Mouse (Mus musculus) kidney, embryonic 16.5 days (tissue): ENCODE data around the gene Polr3g. TPM values are rescaled to one million over a fixed set of nuclear protein-coding genes. Genes with fewer than 3 reads are reported as not detected.

Source experiments
- ATAC-seq: fragments of 200-750 bp; cut with Nextera tagmentation; 2 replicates; pipeline ENCODE4 v1.8.0; 2017; ENCODE audit warnings: moderate TSS enrichment; ENCODE audit not compliant: low FRiP score, low TSS enrichment
- H3K27ac ChIP-seq: fragments of 300-500 bp; sonication (generic); 2 replicates; pipeline ENCODE4 v1.5.1; 2014; ENCODE audit warnings: low read length
- H3K27me3 ChIP-seq: fragments of 300-500 bp; sonication (generic); 2 replicates; pipeline ENCODE4 v1.6.1; 2014; ENCODE audit warnings: low read length, control low read depth, mixed read lengths; ENCODE audit not compliant: insufficient read depth
- H3K36me3 ChIP-seq: fragments of 300-500 bp; sonication (generic); 2 replicates; pipeline ENCODE4 v1.6.1; 2014; ENCODE audit warnings: low read length, control low read depth, mixed read lengths; ENCODE audit not compliant: insufficient read depth
- H3K4me1 ChIP-seq: fragments of 300-500 bp; sonication (generic); 2 replicates; pipeline ENCODE4 v1.6.1; 2014; ENCODE audit warnings: low read length, control low read depth, mixed read lengths; ENCODE audit not compliant: insufficient read depth
- H3K4me2 ChIP-seq: fragments of 300-500 bp; sonication (generic); replicated peaks from 2 replicates; pipeline ENCODE4 v1.6.1; 2014; ENCODE audit warnings: low read depth, low read length
- H3K4me3 ChIP-seq: fragments of 300-500 bp; sonication (generic); 2 replicates; pipeline ENCODE4 v1.5.1; 2014; ENCODE audit warnings: mild to moderate bottlenecking, low read length
- H3K9ac ChIP-seq: fragments of 300-500 bp; sonication (generic); replicated peaks from 2 replicates; pipeline ENCODE4 v1.6.1; 2014; ENCODE audit warnings: low read length
- H3K9me3 ChIP-seq: fragments of 300-500 bp; sonication (generic); 2 replicates; pipeline ENCODE4 v1.6.1; 2016; ENCODE audit warnings: low read length, control low read depth
- WGBS: fragments of 180-500 bp; shearing (Covaris S2); extraction: QIAGEN DNeasy Blood & Tissue Kit; methylation state at CpG from one replicate; pipeline ENCODE4 v1.1.7; 2014; 5-methylcytosine and 5-hydroxymethylcytosine counted together
- polyA plus RNA-seq: library from polyadenylated mRNA; unstranded; fragments of >200 nt; fragmentation: Nextera tagmentation; extraction: Ambion mirVana; gene quantifications from 2 replicates; pipeline ENCODE4 v1.2.1, GENCODE M21; 2015

Gene Polr3g
- polyA plus RNA-seq, 1 experiment from 2014 or later = 10.9 TPM

- Histone ChIP-seq H3K9me3 (no peaks in the 10 kb centered on the region), H3K27me3 (no peaks in the 10 kb centered on the region), H3K4me3 (no peak overlapping the region), H3K27ac (no peak overlapping the region), H3K9ac (no peak overlapping the region), H3K36me3 (peaks cover 10% of the 10 kb centered on the region), H3K4me2 (no peak overlapping the region), H3K4me1 (no peaks in the 10 kb centered on the region)
- no peak for ATAC-seq
- WGBS = 97% methylated on average over 12 of the region's 12 CpGs
Measured at GRCm38 (mm10) chr13:81694446-81694845, 16.4 kb downstream of the Polr3g start.

GRCm38 (mm10) chr13:81691606-81692005 is 19.2 kb downstream of the Polr3g start:
- ATAC-seq = peak; percentile 79
- no peaks in the 10 kb centered on the region for H3K4me1 ChIP-seq
- 67% methylated on average over 9 of the region's 9 CpGs for WGBS

GRCm38 (mm10) chr13:81690477-81690876 is 20.3 kb downstream of the Polr3g start:
- Histone ChIP-seq H3K4me1 (no peaks in the 10 kb centered on the region), H3K4me3 (no peak overlapping the region), H3K9ac (no peak overlapping the region), H3K9me3 (no peaks in the 10 kb centered on the region), H3K27me3 (no peaks in the 10 kb centered on the region), H3K4me2 (no peak overlapping the region), H3K36me3 (0 out of 2 replicates have a peak, but pooled peaks cover 5% of the 10 kb centered on the region), H3K27ac (no peak overlapping the region)
- no peak for ATAC-seq
- 80% methylated on average over 10 of the region's 10 CpGs for WGBS

More at GRCm38 (mm10) chr13:81691606-81692005, 19.2 kb downstream of the Polr3g start:
- 0 out of 2 replicates have a peak, but pooled peaks cover 5% of the 10 kb centered on the region for H3K36me3 ChIP-seq
- H3K9ac ChIP-seq = no peak overlapping the region
- no peaks in the 10 kb centered on the region for H3K9me3 ChIP-seq
- H3K4me3 ChIP-seq = no peak overlapping the region
- H3K27me3 ChIP-seq = no peaks in the 10 kb centered on the region
- no peak overlapping the region for H3K4me2 ChIP-seq
- no peak overlapping the region for H3K27ac ChIP-seq

DNA sequence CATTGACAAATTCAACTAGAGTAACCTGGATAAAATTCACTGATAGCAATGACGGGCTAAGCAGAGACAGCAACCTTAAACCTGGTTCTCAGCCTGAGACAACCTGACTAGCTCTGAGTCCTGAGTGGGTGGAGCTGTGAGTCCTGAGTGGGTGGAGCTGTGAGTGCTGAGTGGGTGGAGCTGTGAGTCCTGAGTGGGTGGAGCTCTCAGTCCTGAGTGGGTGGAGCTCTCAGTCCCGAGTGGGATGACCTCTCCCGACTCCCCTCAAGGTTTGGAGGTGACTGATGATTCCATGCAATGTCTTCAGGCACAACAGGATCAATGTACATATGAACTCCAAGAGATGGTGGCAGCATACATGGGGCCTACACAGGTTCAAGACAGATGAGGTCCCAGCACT is 21.2 kb downstream of the Polr3g start:
- ATAC-seq = no peak
- WGBS = 85% methylated on average over 3 of the region's 3 CpGs
- no peak overlapping the region for H3K4me3 ChIP-seq
- no peak overlapping the region for H3K9ac ChIP-seq
- H3K4me2 ChIP-seq = no peak overlapping the region
- H3K9me3 ChIP-seq = no peaks in the 10 kb centered on the region
- H3K36me3 ChIP-seq = 0 out of 2 replicates have a peak, but pooled peaks cover 5% of the 10 kb centered on the region
- H3K27ac ChIP-seq = no peak overlapping the region
- no peaks in the 10 kb centered on the region for H3K27me3 ChIP-seq
- H3K4me1 ChIP-seq = no peaks in the 10 kb centered on the region

GRCm38 (mm10) chr13:81684884-81685283 is 25.9 kb downstream of the Polr3g start:
- Histone ChIP-seq H3K4me1 (no peaks in the 10 kb centered on the region), H3K4me3 (no peak overlapping the region), H3K4me2 (no peak overlapping the region), H3K9me3 (no peaks in the 10 kb centered on the region), H3K9ac (no peak overlapping the region), H3K27me3 (no peaks in the 10 kb centered on the region), H3K36me3 (peaks cover 14% of the 10 kb centered on the region; the same call in 1 of the 2 replicates), H3K27ac (no peak overlapping the region)
- WGBS = 88% methylated on average over 3 of the region's 3 CpGs
- ATAC-seq = no peak

GRCm38 (mm10) chr13:81684258-81684657 is 26.6 kb downstream of the Polr3g start:
- 84% methylated on average over 5 of the region's 5 CpGs for WGBS
- Histone ChIP-seq H3K36me3 (peaks cover 9% of the 10 kb centered on the region; the same call in 1 of the 2 replicates), H3K9ac (no peak overlapping the region), H3K4me2 (no peak overlapping the region), H3K4me1 (no peaks in the 10 kb centered on the region), H3K4me3 (no peak overlapping the region), H3K9me3 (no peaks in the 10 kb centered on the region), H3K27ac (no peak overlapping the region), H3K27me3 (no peaks in the 10 kb centered on the region)
- no peak for ATAC-seq

GRCm38 (mm10) chr13:81683107-81683506 is 27.7 kb downstream of the Polr3g start:
- ATAC-seq = no peak
- no peak overlapping the region for H3K4me3 ChIP-seq
- WGBS = 92% methylated on average over 3 of the region's 3 CpGs
- no peaks in the 10 kb centered on the region for H3K4me1 ChIP-seq
- H3K4me2 ChIP-seq = no peak overlapping the region
- no peaks in the 10 kb centered on the region for H3K9me3 ChIP-seq
- no peak overlapping the region for H3K9ac ChIP-seq
- H3K36me3 ChIP-seq = peaks cover 9% of the 10 kb centered on the region; the same call in 1 of the 2 replicates
- H3K27ac ChIP-seq = no peak overlapping the region
- no peaks in the 10 kb centered on the region for H3K27me3 ChIP-seq

DNA sequence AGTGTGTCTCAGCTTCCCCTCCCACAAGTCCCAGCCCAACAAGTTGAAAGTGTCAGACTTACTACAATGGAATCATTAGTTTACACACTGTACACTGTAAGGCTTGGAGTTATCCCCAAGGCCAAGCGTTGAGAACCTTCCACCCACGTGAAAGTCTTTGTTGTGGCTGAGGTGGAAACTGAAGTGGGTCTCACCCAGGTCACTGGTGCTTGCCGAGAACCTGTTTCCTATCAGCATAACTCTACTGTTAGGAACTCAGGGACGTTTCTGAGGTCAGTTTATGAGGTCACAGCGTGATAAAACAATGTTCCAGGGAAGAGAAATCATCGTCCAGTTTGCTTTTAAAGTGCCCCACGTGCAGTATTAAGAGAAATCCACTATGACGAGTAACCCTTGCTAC is 35.5 kb downstream of the Polr3g start:
- H3K36me3 ChIP-seq = peaks cover 28% of the 10 kb centered on the region
- H3K9me3 ChIP-seq = no peaks in the 10 kb centered on the region
- no peak overlapping the region for H3K4me3 ChIP-seq
- 78% methylated on average over 8 of the region's 8 CpGs for WGBS
- no peak overlapping the region for H3K9ac ChIP-seq
- ATAC-seq = no peak
- H3K4me1 ChIP-seq = no peaks in the 10 kb centered on the region
- no peak overlapping the region for H3K27ac ChIP-seq
- H3K27me3 ChIP-seq = no peaks in the 10 kb centered on the region
- H3K4me2 ChIP-seq = no peak overlapping the region

- Histone ChIP-seq H3K36me3 (peaks cover 38% of the 10 kb centered on the region), H3K27me3 (no peaks in the 10 kb centered on the region), H3K27ac (no peak overlapping the region), H3K4me3 (no peak overlapping the region), H3K4me1 (no peaks in the 10 kb centered on the region), H3K9ac (no peak overlapping the region), H3K9me3 (no peaks in the 10 kb centered on the region), H3K4me2 (no peak overlapping the region)
- WGBS = 96% methylated on average over 5 of the region's 5 CpGs
- no peak for ATAC-seq
Measured at GRCm38 (mm10) chr13:81667713-81668112, 43.1 kb downstream of the Polr3g start.

DNA sequence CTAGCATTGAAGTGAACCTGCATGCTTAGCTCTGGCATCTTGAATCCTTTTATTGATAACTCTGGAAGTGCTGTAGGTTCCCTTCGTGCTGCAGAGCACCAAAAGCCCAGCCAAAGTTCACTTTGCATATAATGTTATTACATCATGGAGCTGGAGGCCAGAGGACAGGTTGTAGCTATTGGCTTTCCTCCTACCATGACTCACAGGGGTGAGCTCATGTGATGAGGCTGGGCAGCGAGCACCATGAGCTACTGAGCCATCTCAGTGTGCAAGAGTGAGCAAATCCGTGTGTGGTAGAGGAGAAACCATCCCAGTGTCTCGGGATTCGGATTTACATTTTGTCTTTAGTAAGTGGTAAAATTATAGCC is 46.5 kb downstream of the Polr3g start:
- H3K4me2 ChIP-seq = no peak overlapping the region
- H3K4me1 ChIP-seq = no peaks in the 10 kb centered on the region
- H3K4me3 ChIP-seq = no peak overlapping the region
- no peak overlapping the region for H3K27ac ChIP-seq
- no peak overlapping the region for H3K9ac ChIP-seq
- no peaks in the 10 kb centered on the region for H3K9me3 ChIP-seq
- H3K27me3 ChIP-seq = no peaks in the 10 kb centered on the region
- H3K36me3 ChIP-seq = peaks cover 33% of the 10 kb centered on the region
- ATAC-seq = no peak
- WGBS = 92% methylated on average over 5 of the region's 5 CpGs
